Mouse (Mus musculus): Measurements from ENCODE around the gene Dnajb14.
"Not testable (repeated sequence)": the region's sequence is repeated elsewhere in the genome, so short reads cannot be mapped to it uniquely, and the experiment has no call there.

The Dnajb14 gene

DNA sequence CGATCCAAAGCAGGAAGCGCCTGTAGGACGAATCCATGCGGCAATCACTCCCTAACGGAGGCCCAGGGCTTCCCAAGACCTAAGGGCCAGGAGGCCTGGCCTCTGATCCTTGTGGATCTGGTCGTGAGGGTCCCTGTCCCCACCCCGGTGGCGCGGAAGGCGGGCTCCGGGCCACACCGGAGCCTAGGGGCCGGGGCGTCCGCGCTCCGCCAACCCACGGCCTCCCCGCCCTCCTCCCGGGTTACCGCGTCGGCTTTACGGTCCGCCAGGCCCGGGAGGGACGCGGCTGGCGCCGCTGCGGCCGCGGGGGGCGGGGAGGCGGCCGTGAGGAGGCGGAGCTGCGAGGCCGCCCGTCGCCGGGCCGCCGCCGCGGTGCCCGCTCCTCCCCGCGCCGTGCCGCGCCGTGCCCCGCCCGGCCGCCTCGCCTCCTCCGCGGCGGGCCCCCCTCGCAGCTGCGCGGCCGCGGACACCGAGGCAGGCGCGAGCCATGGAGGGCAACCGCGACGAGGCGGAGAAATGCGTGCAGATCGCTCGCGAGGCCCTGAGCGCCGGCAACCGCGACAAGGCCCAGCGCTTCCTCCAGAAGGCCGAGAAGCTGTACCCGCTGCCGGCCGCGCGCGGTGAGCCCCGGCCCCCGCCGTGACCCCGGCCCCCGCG is at the start of gene Dnajb14:
Gene Dnajb14, plus strand, starts transcription at position 239 of the 657 bp plus-strand sequence.
- DNase-seq (ENCODE audit: low spot score in 2 of 2): peak; percentile 25 to 41

DNA sequence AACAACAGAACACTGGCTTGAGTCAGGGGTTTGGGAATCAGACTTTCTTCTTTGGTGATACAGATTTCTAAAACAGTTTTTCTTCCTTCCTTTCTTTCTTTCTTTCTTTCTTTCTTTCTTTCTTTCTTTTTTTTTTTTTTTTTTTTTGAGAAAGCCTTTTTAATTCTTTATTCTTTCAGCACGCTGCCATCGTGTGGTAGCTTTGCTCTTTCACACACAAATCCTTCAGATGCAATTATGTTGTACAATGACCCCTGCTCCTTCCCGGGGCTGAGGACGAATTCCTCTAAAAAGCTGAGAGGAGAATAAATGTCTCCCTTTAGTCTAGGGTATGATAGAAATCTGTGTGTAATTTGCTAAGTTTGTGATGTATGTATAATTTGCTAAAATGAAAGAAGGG is 48.8 kb upstream of the Dnajb14 start:
- DNase-seq (ENCODE audit: low spot score in 2 of 2): no peak

DNA sequence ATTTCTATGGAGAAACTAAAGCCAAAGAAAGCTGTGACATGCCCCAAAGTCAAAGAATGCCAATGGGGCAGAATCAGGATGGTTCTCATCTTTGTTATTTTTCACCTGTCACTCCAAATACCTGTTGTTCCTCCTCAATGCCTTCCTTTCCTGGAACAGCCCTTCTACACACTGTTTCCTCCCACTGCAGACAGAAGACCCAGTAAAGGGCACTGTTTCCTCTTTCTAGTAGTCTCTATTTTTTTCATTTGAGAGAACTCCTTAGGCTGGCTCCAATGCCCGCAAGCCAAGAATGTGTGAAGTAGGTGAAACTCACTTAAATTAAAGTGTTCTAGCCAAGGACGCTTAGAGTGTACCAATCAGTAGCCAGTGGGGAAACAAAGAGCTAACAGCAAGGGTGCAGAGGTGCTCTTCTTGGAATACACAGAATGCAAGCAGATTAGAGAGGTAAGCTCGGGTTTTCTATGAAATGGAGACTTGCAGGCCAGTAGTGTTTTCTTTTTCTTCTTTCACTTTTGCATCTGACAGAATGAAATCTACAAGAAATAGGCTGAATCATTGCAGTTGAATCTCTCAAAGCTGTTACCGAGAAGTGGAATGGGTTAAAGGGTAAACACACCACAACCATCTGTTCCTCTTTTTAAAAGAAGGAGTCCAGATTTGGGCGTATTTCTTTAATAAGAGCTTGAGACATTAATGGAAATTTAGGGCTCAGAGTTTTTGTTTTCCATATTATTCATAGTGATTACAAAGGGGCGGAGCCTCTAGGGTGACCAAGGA is 46.6 kb upstream of the Dnajb14 start:
- DNase-seq (ENCODE audit: low spot score in 2 of 2): no peak

DNA sequence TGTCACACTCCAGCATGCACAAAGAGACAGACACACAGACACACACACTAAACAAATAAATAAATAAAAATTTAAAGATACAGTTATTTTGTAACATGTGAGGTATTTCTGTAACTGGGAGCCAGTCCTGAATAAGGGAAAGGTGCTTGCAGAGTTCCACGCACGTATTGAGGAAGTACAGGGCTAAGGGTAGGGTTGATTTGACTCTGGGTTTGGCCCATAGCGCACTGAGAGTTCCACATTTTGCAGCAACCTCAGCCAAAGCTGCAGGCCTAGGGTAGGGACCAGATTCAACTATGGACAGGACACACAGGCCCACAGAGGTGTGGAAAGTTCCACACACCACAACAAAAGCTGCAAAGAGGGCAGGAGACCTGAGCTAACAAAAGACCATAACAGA is 44.2 kb upstream of the Dnajb14 start:
- no peak for DNase-seq (ENCODE audit: low spot score in 2 of 2)

DNA sequence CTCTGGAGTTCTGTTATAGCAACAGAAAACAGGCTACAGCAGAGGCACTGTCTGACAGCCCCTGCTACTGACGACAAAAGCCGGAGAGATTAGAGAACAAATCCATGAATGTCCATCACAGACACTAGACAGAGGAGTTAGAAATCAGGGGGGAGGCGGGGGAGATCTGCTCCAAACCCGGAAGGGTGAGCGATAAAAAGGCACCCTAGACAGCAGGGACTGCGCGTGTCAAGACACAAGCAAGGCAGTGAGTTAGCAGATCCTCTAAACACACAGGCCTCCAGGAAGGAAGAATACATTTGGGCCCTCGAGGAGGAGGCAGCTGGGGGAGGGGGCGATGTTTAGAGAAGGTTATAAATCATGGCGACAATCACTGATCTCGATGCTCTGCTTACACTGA is 39.8 kb upstream of the Dnajb14 start:
- DNase-seq (ENCODE audit: low spot score in 2 of 2): no peak

DNA sequence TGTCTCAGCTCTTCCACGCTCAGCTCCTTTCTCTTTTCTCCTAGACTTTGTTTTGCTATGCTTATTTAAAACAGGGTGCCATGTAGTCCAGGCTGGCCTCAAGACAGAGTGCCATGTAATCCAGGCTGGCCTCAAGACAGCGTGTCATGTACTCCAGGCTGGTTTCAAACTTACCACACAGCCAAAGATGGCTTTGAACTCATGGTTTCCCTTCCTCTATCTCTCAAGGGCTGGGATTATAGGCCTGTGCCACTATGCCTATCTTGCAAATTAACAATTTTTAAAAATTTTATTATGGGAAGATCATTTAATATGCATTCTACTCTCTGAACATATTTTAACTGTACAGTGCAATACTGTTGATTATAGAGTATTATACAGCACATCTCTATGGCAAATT is 36.3 kb upstream of the Dnajb14 start:
- DNase-seq (ENCODE audit: low spot score in 2 of 2): no peak

DNA sequence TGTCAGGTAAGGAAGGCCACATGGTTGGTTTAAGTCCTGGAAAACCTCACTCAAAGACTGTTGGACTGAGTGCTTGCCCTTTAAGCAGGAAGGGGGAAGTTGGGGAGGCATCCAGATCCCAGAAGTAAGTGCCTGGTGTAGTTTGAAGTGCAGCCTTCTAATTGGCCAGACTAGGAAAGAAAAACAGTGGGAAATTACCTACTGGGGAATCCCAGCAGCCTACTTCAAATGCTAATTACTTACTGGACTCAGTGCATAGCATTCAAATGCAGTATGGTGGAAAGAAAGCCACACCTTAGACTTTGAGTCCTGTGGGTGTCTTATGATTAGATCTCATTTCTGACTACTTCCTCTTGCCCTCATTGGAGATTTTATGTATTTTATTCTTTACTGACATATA is 34.3 kb upstream of the Dnajb14 start:
- DNase-seq (ENCODE audit: low spot score in 2 of 2): no peak

DNA sequence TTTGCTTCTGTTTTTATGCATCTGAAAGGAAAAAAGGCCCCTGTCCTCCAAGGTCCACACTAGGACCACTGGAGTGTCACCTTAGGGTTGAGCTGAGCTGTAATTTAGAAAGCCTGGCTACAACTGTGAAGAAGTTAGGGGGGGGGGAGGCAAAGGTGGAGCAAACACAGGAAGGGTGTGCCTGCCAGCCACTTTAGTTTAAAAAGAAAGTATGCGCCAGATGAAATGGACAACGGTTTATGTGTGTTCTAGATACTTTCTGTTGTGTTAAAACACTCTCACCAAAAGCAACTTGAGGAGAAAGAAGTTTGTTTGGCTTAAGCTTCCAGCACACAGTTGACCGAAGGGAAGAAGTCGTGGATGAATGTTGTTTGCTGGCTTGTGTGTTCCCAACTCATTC is 33.8 kb upstream of the Dnajb14 start:
- no peak for DNase-seq (ENCODE audit: low spot score in 2 of 2)

DNA sequence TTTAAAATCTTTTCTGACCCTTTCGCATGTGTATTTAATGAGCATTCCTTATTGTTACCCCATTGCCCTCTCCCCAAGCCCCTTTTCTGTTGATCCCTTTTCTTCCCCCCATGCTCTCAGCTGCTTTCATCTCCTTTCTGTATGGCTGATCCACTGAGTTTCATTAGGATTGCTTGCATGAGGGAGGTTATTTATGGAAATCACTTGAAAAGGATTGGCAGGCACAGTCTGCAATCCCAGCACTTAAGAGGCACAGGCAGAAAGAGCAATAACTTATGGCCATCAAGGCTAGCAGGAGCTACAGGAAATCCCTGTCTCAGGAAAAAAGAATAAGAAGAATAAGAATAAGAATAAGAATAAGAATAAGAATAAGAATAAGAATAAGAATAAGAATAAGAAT is 30.9 kb upstream of the Dnajb14 start:
- no peak for DNase-seq (ENCODE audit: low spot score in 2 of 2)

DNA sequence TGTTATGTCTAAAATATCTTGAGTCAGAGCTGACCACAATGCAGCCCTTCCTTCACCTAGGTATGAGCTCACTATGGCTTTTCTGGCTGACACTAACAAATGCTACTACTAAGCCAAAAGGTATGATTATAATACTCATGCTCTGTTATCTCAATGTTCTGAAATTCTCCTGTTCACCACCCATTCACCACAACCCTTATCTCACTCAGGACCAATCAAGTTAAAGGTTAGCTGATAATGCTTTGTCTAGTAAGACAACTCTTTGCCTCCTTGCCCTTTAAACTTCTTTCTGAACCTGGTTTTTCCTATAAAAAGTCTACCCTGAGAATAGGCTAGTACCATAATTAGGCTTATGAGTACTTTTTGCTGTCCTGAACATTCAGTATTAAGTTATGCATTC is 29.3 kb upstream of the Dnajb14 start:
- DNase-seq (ENCODE audit: low spot score in 2 of 2): no peak

DNA sequence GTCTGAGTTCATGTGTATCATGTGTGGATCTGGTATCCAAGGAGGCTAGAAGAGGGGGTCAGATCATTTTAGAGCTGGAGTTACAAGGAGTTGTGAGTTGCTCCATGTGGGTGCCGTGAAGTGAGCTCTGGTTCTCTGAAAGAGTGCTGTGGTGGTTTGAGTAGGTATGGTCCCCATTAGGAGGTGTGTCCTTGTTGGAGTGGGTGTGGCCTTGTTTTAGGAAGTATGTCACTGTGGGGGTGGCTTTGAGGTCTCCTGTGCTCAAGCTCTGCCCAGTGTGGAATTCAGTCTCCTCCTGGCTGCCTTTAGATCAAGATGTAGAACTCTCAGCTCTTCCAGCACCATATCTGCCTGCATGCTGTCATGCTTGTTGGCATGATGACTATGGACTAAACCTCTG is 24.5 kb upstream of the Dnajb14 start:
- DNase-seq (ENCODE audit: low spot score in 2 of 2): no peak

DNA sequence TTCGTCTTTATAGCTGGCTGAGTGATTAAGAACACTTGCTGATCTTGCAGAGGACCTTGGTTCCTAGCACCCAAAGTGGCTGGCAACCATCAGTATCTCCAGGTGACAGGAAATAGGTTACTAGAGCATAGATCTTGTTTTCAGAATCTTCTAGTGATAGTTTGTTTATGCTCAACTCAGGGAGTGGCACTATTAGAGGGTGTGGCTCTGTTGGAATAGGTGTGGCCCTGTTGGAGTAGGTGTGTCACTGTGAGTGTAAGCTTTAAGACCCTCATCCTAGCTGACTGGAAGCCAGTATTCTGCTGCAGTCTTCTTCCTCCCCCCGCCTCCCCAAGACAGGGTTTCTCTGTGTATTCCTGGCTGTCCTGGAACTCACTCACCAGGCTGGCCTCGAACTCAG is 23.2 kb upstream of the Dnajb14 start:
- no peak for DNase-seq (ENCODE audit: low spot score in 2 of 2)

DNA sequence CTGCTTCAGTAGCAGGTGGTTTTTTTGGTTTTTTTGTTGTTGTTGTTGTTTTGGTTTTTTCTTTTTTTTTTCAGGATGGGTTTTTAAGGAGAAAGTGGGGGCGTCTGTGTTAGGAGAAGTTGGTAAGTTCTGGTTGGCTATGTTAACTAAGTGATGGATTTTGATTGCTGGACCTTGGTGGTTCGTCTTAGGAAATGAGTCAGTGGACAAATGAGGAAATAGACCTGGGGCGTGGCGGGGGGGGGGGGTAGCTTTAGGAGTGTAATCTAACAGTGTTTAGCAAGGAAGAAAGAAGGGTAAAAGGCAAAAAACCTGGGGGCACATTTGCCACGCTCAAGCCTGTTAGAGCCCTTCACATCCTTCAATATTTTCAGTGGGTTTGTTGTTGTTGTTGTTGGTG is 20.9 kb upstream of the Dnajb14 start:
- DNase-seq (ENCODE audit: low spot score in 2 of 2): no peak

DNA sequence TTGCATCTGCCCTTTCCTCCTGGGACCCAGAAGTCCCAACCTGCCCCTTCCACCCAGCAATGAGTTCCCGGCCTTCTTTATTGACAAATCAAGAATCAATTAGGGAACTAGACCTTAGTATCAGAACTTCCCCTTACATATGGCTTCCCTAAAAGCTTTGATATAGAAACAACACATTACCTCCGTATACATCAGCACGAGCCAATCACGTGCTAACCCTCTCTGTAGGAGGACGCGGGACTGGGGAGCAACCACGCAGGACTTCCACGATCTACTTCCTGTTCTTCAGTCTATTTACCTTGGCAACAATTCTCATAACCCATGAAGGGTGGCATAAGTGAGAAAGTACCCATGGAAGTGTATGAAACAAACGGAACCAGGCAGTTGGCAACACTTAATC is 19.1 kb upstream of the Dnajb14 start:
- DNase-seq (ENCODE audit: low spot score in 2 of 2): no peak

DNA sequence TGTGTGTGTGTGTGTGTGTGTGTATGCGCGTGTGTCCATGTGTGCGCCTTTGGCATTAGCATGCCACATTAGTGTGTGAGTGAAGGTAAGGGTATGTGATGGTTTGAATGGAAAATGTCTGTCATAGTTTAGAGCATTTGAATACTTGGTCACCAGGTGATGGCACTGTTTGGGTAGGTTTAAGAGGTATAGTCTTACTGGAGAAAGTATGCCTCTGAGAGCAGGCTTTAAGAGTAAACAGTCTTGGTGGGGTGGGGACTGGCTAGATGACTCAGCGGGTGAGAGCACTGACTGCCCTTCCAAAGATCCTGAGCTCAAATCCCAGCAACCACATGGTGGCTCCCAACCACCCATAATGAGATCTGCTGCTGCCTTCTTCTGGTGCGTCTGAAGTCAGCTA is 17.8 kb upstream of the Dnajb14 start:
- DNase-seq (ENCODE audit: low spot score in 2 of 2): no peak

DNA sequence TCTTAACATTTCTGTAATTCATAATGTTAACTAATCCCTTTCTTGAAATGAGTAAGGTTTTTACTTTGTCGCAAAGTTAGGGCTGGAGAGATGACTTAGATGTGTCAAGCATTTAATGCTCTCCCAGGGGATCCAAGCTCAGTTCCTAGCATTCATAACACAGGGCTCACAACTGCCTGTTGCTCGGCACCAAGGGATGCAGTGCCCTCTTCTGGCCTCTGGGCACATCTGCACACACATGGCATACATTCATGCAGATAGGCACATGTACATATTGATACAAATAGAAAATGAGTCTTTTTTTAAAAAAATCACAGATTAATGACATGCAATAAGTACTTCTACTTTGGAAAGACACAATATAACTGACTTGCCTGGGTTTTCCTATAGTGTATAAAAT is 16.3 kb upstream of the Dnajb14 start:
- no peak for DNase-seq (ENCODE audit: low spot score in 2 of 2)

DNA sequence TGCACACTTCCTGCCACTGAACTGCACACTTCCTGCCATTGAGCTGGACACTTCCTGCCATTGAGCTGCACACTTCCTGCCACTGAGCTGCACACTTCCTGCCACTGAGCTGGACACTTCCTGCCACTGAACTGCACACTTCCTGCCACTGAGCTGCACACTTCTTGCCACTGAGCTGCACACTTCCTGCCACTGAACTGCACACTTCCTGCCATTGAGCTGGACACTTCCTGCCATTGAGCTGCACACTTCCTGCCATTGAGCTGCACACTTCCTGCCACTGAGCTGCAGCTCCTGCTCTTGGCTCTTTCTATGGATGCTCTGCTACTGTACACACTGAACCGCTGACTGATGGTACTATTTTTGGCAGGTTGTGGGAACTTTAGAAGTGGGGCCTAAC is 14.5 kb upstream of the Dnajb14 start:
- DNase-seq (ENCODE audit: low spot score in 2 of 2): not testable (repeated sequence)

DNA sequence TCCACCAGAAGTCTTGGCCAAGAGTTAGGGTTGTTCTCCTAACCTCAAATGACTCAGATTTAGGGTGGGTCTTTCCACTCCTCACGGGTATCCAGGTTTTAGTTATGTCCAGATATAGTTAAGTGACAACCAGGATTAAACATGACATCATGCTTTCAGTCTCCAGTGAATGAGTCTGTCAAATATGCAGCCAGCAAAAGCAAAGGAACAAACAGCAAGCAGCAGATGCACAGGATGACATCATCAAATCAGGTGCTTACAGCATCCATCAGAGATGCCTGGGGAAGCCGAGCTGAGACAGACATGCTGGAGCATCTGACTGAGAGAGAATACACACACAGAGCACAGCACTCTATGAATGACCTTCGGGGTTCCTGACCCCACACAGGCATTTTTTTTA is 12.1 kb upstream of the Dnajb14 start:
- DNase-seq (ENCODE audit: low spot score in 2 of 2): no peak

DNA sequence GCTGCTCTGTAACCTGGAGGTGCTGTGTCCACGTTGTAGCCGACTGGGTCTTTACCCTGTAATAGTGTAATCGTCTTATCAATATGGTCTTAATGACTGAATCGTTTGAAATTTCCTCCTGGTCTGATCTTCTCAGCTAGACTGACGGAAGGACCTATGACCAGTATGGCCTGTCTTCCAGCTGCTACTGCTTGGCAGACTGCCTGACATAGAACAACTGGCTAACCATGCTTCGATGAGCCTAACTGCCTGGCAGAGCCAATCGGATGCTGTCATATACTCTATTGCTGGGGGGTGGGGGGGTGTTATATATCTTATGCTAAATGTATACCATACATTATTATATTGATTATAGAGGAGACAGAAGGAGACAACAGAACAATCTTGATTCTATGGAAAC is 11.4 kb upstream of the Dnajb14 start:
- DNase-seq (ENCODE audit: low spot score in 2 of 2): no peak

DNA sequence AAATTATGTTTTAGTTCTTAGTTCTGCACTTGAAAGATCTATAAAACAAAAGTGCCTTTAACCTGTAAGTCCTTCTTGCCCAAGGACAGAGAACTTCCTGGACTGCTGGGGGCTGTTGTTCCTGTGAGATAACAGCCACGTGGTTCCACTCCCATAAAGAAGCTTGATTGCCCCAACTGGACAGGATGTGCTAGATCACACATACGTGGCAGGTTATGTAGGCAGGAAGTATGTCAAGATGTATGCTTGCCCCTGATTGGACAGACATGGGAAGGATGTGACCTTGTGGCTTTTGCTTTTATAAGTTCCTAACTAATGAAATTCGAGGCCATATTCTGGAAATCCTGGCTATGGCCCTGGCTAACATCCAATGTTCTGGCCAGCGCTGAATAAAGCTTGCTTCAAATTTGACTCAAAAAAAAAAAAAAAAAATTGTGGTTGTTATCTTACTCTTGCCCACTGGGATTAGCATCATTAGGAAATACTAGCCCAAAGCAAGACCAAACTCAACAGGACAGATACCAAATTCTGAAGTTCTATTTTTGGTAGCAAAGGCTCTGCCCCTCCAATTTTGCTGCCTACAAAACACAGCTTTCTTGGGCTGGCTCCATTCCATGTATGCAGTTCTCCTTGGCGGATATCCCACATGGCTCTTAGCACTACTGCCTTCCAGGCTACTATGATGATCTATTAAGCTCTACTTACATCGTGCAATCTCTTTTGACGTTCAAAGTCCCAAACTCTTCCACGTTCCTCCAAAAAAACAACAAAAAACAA is 6.9 kb upstream of the Dnajb14 start:
- no peak for DNase-seq (ENCODE audit: low spot score in 2 of 2)

DNA sequence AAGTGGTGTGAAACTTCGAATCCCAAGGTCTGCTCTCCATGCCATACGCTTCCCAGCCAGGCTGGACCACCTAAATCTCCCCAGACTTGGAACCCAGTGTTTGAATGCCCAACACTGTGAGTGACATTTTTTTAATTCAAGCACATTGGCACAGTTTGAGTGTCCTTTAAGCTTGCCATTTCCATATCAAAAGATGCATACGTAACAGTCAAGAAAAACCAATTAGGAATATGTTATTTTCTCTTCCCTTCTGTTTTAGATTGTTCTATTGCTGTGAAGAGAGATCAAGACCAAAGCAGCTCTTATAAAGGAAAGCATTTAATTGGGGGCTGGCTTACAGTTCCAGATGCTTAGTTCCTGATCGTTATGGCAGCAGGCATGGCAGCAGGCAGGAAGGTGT is 6.0 kb upstream of the Dnajb14 start:
- DNase-seq (ENCODE audit: low spot score in 2 of 2): no peak

DNA sequence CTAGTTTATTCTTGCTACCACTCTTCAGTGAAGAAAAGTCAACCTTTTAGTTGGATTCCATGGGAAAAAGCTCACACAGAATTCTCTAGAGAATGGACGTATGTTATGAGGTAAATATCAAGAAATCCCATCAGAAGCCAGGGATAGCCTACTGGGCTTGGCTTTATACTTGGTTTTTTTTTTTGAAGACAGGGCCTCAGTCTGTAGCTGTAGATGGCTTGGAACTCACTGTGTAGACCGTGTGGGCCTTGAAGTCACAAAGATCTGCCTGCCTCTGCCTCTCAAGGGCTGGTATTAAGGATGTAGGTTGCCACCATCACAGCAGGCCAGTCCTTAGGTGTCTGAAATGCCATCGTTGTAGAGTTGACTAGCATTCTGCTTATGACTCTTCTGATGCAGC is 4.9 kb upstream of the Dnajb14 start:
- DNase-seq (ENCODE audit: low spot score in 2 of 2): no peak
